Mouse (Mus musculus) spleen, adult 2 months (tissue): Measurements from ENCODE around the gene Prok2.

Source experiments
- CTCF ChIP-seq: fragments of 200-500 bp; IDR thresholded peaks from 2 replicates; pipeline ENCODE4 v1.5.1; 2011; ENCODE audit warnings: mild to moderate bottlenecking, inconsistent platforms; ENCODE audit not compliant: insufficient read depth, insufficient read length, insufficient replicate concordance; ENCODE audit errors: extremely low read depth
- POLR2A ChIP-seq: fragments of 200-500 bp; IDR thresholded peaks from 2 replicates; pipeline ENCODE4 v1.6.1; 2011; ENCODE audit warnings: low read depth, low read length, inconsistent platforms

DNA sequence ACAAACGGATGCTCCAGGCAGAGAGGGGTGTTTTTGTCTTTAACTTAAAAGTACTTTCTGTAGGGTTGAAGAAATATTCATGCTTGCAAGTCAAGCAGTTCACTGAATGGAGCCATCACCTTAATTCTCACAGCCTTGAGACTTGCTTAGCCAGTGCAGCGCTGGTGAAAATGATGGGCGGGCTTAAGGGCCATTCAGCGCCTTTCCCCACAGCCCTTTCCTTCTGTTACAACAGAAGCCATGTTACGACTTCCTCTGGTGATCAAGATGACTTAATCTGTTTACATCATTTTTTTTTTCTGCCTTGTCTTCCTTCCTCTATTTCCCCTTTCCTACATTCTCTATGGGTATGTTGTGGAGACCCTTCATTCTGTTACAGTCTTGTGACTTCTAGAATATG lies 20.1 kb upstream of the Prok2 start:
- no peak for TF ChIP-seq CTCF
- TF ChIP-seq POLR2A: no peak
